Mouse (Mus musculus): Measurements from ENCODE around the gene Psmd3.
"Not testable (repeated sequence)": the region's sequence is repeated elsewhere in the genome, so short reads cannot be mapped to it uniquely, and the experiment has no call there.

Gene Psmd3

DNA sequence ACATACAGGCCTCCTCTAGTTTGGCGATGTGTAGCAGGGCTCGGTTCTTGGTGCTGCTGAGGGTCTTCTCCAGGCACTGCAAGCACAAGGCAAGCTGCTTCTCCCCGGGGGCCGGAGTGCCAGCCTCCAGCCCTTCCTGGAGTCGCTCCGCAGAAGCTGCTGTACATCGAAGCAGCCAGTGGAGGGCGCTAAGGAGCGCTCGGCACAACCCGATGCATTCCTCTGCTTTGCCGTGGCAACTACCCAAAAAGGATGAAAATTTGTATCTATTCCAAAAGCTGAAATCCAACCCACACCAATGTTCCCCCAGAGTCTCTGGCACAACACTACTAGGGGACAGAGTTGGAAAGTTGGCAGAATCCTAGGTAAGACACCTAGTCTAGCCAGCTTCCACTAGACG is 35.5 kb downstream of the Psmd3 start:
- peak; percentile 72 for DNase-seq (ENCODE audit: low read depth, low spot score)

DNA sequence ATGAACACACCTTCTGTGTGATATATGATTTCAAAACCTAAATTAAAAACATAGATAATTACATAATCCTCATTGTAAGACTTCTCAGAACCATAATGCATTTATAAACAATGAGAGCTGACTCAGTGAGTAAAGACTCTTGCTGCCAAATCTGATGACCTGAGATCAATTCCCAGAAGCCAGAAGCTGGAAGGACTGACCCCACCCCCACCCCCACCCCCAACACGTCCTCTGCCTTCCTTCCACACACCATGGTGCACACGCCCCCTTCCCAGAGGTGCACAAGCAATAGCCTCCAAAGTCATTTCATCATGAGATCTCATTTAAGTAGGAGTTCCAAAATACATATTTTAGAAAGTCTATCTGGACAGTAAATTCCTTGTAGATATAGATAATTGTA is 38.4 kb downstream of the Psmd3 start:
- DNase-seq (ENCODE audit: low read depth, low spot score): no peak

DNA sequence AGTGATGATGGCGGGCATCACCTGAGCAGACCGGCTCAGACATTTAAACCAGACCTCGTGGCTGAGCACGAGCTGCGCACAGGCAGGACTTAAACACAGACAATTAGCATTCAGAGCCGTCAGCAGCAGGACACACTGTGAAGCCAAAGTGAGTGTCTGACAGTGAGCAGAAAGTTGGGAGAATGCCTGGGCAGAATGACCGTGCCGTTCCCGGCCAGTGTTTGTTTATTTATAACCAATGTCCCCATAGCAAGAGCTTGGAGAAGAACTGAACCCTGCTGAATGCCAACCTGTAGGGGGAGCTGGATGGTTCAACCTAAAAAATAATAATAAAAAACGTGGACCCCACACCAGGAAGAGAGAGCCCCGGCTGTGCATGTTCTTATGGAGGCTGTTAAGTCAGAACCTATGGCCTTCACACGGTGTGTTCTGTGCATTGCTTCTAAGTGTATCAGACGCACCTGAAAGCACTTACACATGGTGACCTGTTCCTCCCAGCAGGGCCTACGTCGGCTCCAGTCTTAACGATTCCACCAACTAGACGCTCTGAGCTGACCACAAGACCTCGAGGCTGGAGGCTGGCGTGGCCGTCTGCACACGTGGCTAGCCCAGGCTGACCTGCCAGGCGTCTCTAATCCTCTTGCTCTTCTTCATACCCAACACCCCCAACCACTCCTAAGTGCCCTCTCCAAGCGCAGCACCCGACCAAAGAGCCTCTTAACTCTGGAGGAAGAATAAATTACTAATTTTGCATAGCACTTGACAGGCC is 39.3 kb downstream of the Psmd3 start:
- DNase-seq (ENCODE audit: low read depth, low spot score): no peak

DNA sequence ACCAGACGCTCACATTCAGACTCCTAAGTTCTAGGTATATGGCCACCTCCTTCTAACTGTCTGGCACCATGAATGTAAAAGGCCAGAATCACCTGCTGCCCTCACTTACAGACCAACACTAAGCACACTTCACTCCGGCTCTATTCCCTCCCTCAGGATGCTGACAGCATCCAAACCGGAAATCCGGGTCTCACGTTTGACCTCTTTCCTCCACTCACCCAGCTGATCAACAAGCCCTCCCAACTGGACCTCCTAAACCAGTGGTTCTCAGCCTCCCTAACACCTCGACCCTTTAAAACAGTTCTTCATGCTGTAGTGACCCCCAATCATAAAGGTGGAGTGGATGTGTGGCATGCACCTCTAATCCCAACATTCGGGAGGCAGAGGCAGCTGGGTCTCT is 40.7 kb downstream of the Psmd3 start:
- DNase-seq (ENCODE audit: low read depth, low spot score): no peak

DNA sequence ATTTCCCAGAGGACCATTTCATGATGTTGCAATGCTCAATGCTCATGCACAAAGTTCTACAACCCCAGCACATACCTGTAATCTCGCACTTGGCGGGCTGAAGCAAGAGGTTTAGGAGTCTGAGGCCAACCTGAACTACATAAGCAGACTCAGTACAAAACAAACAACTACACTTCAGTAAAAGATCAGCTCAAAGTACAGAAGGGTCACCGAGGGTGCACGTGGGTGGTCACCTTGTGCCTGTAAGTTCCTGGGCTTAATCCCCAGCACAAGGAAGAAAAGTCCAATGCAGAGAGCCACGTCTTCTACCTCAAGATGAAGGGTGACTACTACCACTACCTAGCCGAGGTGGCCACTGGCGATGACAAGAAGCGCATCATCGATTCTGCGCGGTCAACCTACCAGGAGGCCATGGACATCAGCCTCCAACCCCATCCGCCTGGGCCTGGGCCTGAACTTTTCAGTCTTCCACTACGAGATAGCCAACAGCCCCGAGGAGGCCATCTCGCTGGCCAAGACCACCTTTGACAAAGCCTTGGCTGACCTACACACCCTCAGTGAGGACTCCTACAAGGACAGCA is 43.7 kb downstream of the Psmd3 start:
- DNase-seq (ENCODE audit: low read depth, low spot score): no peak

DNA sequence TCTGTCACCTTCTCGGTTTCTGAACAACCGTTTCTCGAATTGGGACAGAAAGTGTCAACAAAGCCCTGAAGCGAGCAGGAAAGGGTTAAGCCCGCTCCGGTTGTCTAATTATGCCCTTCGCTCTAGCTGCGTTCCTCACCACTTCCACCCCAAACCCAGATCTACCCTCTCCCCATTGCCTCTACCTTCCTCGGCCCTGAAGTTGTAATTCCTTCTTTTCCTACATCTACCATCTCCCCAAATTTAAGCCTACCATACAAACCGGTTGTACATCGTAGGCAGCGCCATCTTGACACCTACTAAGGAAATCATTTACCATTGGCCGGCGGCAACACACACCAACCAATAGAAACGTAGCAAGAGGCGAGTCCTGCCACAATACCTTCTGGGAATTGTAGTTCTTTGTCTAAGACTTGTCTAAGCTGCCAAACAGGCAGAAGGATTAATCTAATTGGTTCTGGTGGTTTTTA is 46.8 kb downstream of the Psmd3 start, which contains the start of gene Med24:
Med24 (minus strand) TSS at position 317 of the 470 bp plus-strand sequence.
- peak; percentile 94 for DNase-seq (ENCODE audit: low read depth, low spot score)

DNA sequence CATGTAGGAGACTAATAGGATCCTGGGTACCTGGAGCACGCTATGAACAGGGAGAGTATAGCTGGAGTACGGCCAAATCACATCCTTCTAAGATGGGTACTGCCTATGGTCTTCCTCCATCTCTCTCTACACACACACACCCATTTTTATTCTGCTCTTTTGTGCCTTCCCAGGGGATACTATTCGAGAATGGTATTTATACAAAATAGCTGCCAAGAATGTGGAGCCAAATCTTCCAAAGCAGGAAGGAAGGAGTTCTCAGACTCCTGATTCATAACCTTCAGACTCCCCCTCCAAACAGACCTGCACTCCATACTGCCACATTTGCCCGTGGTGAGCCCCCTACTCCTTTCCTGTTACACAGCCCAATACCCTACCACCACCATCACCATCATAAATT is 48.4 kb downstream of the Psmd3 start:
- no peak for DNase-seq (ENCODE audit: low read depth, low spot score)

DNA sequence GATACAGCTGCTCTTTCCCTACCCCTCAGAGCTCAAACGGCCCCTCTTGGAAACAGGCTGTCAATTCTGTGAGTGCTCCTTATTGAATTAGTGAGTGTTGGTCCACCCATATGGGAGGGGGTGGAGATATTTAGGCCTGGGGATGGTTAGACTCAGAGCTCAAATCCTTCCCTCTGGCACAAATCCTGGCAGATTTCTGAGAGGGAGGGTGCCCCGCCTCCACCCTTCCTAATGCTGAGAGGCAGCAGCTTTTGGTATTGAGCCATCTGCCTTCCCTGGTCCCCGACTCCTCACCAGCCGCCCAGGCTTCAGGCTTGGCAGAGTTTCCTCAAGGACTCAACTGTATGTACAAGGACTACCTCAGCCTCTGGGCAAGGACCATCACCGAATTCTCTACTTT is 48.8 kb downstream of the Psmd3 start:
- no peak for DNase-seq (ENCODE audit: low read depth, low spot score)

DNA sequence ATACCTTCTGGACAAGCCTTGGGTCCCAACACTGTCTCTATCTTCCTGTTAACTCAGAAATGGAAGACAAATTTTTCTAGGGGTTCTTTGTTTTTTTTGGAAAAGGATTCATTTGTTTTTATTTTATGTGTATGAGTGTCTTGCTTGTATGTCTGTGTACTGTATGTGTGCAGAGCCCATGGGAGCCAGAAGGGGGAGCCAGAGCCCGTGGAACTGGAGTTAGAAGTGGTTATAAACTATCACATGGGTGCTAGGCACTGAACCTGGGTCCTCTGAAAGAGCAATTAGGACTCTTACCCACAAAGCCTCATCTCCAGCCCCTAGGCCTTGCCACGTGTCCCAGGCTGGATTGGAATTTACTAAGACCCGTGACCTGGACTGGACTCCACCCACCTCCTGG is 51.7 kb downstream of the Psmd3 start:
- peak; percentile 37 for DNase-seq (ENCODE audit: low read depth, low spot score)

DNA sequence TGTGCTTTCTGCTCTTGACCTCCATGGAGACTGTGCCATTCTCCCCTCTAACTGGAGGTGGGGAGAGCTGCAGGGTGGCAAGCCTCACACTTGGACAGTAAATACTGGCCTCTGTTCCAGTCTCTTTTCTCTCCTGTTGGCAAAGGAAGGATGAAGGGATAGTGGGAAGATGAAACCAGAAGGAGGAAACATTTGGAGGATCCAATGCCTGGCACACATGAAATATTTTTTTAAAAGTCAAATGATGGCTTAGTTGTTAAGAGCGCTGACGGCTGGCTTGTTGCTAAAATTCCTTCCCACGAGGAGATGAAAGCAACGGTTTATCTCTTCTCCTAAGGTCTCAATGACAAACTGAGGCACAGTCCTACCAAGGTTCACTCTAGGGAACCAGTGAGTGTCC is 52.8 kb downstream of the Psmd3 start:
- no peak for DNase-seq (ENCODE audit: low read depth, low spot score)

DNA sequence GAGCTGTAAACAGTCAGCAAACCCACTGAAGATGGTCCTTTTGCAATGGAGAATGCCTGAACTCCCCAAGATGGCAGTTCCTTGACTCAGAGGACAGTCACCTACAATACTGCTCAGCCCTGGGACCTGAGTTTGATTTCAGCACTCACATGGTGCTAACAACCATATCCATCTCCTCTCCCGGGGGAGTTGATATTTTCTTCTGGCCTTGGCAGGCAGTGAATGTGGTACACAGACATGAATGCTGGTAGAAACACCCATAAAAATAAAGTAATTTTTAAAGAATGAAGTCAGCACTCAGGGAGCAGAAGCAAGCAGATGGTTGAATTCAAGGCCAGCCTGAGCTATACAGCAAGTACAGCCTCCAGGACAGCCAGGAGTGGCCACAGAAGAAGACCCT is 53.8 kb downstream of the Psmd3 start:
- DNase-seq (ENCODE audit: low read depth, low spot score): no peak

DNA sequence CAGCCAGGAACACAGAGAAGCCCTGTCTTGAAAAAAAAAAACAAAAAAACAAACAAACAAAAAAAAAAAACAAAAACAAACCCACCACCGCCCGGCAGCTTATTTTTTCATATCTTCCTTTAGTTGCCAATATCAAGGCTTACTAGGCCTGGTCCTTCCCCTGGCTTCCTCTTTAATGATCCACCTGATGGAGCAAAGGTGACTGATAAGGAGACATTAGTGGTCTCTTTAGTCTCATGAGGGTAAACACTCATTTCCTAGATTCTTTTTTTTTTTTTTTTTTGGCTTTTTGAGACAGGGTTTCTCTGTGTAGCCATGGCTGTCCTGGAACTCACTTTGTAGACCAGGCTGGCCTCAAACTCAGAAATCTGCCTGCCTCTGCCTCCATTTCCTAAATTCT is 54.9 kb downstream of the Psmd3 start:
- not testable (repeated sequence) for DNase-seq (ENCODE audit: low read depth, low spot score)

DNA sequence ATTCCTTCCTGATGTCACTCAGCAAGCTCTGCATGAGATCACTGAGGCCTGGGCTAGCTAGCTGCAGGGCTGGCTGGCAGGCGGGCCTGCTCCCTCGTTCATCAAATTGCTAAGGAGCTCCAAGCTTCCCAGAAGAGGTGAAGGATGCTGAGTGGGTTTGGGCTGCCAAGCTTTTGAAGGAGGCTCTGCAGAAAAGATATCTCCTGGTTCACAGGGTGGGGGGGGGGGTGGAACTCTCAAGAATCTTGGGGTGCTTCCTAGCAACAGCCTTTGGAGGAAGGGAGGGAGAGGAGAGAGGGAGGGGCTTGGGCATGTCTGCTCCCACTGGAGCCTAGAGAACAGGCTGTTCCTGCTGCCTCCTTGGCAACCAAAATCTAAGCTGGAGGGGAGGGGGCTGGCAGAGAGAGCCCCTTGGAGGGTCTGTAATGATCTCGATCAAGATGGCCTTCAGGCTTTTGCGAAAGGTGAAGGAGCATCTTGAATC is 56.1 kb downstream of the Psmd3 start:
- no peak for DNase-seq (ENCODE audit: low read depth, low spot score)

DNA sequence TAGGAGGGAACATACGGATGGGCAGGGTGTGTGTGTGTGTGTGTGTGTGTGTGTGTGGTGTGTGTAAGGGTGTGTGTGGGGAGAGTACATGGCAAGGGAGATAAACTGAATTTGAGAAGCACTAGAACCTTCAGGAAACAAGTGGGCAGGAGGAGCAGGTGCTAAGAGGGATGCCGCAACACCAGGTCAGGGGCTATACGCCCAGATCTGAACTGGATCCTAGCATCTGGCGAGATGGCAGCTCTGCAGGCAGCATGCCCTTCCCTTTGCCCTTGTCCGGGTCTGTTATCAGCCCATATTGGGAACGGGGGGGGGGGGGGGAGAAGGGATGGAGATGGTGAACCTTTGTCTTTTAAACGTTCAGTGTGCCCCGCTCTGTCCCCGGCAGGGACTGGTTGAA is 56.6 kb downstream of the Psmd3 start:
- DNase-seq (ENCODE audit: low read depth, low spot score): no peak

DNA sequence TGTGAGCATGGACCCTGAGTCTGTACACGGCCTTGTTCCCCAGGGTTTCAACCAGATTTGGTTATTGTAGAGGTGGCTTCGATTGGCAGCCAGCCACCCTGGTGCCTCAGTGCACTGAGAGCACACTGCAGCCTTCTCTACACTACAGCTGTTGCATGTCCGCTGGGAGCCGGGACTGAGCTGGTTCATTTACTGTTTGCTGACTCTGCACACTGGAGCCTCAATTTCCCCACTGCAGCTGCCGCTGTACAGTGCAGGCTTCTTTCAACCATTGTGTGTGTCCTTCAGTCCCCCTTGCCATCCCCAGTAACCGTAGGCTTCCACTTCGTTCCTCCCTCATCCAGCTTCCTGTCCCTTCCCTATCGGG is 57.7 kb downstream of the Psmd3 start:
- DNase-seq (ENCODE audit: low read depth, low spot score): no peak

DNA sequence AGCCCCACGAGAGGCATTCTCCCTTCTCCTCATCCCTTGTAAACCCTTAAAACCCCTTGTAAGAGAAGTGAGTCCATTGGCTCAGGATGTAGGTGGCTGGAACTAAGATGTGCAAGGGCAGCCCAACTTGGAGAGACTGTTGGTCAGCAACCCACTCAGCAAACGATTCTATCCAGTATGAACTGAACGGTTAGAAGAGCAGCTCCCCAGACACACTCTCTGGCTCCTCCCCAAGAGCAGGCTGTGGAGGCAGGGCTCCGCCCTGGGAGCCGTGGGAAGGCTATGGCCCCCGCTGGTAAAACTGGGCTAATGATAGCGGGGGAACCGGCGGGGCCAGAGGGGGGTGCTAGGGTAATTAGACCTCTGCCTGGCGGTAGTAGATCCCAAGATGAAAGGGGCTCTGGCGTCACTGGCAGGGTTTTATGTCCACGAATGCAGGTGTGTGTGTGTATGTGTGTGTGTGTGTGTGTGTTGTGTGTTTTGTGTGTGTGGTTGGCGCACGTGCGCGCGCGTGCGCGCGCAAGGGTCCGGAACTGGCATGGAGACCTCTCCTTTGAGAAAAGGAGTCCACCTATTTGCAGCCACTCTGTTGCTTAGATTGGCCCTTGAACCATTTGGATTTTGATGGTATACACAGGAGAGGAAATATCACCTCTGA is 58.2 kb downstream of the Psmd3 start, which contains the start of gene Thra:
Thra (plus strand) TSS at position 246 of the 658 bp plus-strand sequence.
- peak; percentile 56 for DNase-seq (ENCODE audit: low read depth, low spot score)

DNA sequence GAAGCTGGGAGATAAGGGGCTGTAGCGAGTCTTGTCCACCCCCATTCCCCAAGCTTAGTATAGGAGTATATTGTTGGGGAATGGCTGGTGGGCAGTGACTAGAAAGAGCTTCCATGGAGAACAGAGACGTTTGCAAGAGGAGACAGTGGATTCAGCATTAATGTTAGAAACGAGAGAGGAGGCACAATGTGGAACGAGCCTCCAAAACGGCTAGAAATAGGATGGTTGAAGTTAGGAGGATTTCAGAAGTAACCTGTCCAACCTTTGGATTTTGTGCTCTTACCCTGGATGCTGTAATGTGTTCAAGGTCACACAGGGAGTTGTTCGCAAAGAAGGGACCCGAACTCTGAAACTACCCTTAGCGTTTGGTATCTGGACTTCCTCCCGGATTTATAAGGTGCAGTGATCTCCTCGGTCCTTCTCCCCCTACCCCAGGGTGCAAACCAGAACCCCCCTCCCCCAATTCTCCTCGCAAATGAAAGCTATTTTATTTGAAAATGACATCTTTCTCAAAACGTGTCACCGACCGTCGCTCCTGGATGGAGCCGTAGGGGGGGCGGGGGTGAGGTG is 58.8 kb downstream of the Psmd3 start:
- no peak for DNase-seq (ENCODE audit: low read depth, low spot score)

DNA sequence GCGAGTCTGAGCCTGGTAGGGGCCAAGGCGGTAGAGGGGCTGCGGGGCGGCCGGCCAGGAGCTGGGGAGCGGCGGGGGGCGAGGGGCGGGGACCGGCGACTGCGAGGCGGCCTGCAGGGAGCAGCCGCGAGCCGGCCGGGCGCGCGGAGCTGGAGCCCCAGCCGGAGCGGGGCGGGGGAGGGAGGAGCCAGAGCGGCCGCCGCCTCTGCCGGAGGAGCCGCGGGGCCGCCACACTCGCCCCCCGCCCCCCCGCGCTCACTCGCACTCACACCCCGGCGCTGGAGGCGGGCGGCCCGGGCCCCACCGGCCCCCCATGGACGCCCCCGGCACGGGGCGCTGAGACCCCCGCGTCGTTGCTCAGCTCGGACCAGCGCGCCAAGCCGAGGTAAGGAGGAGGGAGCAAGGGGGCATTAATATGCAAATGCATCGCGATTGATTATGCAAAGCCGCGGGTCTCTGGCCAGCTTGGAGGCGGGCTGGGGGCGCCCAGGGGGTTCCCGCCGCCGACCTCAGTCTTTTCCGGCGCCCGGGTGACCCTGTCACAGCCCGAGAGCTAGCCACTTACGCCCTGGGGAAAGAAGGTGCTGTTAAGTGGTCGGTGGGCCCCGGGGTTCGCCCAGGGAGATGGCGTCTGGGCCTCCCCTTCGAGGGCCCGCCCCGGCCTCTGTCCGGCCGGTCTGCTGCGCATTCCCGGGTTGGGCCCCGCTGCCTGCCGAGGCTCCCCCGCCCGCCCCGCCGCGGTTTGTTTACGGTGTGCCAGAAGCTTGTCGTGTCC is 59.5 kb downstream of the Psmd3 start:
- DNase-seq (ENCODE audit: low read depth, low spot score): peak; percentile 89

DNA sequence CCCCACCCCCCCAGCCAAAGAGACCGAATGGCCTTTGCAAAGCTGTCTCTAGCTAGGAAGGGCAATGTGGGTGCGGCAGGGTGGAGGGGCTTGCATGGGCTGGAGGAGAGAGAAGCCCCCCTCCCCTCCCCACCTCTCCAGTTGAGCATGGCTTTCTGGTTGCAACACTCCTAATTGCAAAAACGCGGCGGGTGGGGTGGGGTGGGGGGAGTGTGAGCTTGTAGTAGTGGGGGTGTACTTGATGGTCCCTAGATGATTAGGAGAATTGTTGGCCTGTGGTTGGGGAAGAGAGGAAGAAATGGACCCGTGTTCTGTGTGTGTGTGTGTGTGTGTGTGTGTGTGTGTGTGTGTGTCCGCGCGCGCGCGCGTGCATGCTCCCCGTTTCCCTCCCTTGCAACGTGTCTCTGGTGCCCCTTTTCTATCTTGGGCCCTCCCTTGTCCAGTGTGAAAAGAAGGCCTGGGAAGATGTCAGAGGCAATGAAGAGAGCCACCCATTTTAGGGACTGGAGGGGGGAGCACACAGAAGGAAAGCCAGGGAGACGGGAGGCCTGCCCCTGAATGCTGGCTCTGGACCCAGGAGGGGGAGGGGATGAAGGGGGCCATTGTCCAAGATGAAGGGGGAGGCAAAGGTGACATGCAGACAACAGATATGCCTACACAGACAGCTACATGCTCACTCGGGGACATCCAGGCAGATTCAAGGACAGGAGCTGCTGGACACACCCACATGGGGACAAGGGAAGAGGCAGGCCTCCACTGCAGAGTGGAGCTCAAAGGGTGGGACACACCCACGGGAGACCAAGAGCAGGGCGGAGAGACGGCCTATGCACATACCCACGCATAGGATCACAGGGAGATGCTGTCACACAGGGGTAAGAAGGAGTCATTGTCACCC is 60.3 kb downstream of the Psmd3 start:
- DNase-seq (ENCODE audit: low read depth, low spot score): peak; percentile 36

DNA sequence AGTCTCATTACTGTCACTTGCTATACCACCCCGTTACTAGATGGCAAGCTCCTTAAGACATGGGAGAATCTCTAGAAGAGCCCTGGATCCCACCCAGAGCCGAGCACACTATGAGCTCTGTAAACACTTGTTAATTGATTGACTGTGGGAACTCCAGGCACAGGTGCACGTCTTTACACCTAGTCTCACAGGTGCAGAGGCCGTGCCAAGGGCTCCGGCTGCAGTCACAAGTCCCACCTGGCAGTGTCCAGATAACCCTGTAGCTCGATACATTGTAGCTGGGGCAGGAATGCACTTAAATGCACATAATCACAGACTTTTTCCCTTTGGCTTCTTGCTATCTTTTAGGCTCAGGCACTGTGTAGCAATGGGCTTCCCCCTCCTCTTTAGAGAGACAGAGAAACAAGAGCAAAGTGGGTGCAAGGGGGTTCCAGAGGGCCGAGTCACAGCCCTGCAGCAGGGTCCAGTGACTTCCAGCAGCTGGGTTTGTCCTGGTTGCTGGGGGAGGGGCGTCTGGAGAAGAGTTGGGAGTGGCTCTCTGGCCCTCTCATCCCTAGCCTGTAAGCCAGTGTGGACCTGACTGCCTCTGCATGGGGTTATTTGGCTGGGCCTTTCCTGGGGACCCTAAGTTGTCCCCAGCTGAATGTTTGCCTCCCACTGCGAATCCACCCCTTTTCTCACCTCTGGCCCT is 61.4 kb downstream of the Psmd3 start:
- DNase-seq (ENCODE audit: low read depth, low spot score): no peak
